Mouse (Mus musculus) limb, embryonic 10.5 days (tissue): ENCODE results near the gene Grtp1. TPM values are rescaled to one million over a fixed set of nuclear protein-coding genes. Genes with fewer than 3 reads are reported as not detected.
A peak's percentile ranks its signal among the peaks of the same experiment; 100 is the strongest.

Source experiments
- DNase-seq: peaks from one replicate; pipeline ENCODE4 v3.0.0-alpha.2; 2017; ENCODE audit warnings: low spot score
- H3K27ac ChIP-seq: fragments of 300-500 bp; sonication (generic); 2 replicates; pipeline ENCODE4 v1.5.1; 2016; ENCODE audit warnings: mild to moderate bottlenecking
- H3K27me3 ChIP-seq: fragments of 300-500 bp; sonication (generic); 2 replicates; pipeline ENCODE4 v1.6.1; 2016; ENCODE audit warnings: low read depth, mild to moderate bottlenecking; ENCODE audit not compliant: poor library complexity, severe bottlenecking
- H3K36me3 ChIP-seq: fragments of 300-500 bp; sonication (generic); 2 replicates; pipeline ENCODE4 v1.6.1; 2016; ENCODE audit warnings: mild to moderate bottlenecking, moderate library complexity
- H3K4me1 ChIP-seq: fragments of 300-500 bp; sonication (generic); 2 replicates; pipeline ENCODE4 v1.6.1; 2016
- H3K4me3 ChIP-seq: fragments of 300-500 bp; sonication (generic); 2 replicates; pipeline ENCODE4 v1.5.1; 2016; ENCODE audit warnings: mild to moderate bottlenecking, moderate library complexity
- H3K9me3 ChIP-seq: fragments of 300-500 bp; sonication (generic); replicated peaks from 2 replicates; pipeline ENCODE4 v1.6.1; 2016; ENCODE audit warnings: mild to moderate bottlenecking
- WGBS: fragments of 180-500 bp; shearing (Covaris S2); methylation state at CpG from one replicate; pipeline ENCODE4 v1.1.7; 2016; 5-methylcytosine and 5-hydroxymethylcytosine counted together
- polyA plus RNA-seq: library from polyadenylated mRNA; unstranded; fragments of >200 nt; fragmentation: Nextera tagmentation; extraction: Ambion mirVana; gene quantifications from 2 replicates; pipeline ENCODE4 v1.2.1, GENCODE M21; 2016

The Grtp1 gene
- polyA plus RNA-seq, 1 experiment from 2014 or later: 18.8 TPM

DNA sequence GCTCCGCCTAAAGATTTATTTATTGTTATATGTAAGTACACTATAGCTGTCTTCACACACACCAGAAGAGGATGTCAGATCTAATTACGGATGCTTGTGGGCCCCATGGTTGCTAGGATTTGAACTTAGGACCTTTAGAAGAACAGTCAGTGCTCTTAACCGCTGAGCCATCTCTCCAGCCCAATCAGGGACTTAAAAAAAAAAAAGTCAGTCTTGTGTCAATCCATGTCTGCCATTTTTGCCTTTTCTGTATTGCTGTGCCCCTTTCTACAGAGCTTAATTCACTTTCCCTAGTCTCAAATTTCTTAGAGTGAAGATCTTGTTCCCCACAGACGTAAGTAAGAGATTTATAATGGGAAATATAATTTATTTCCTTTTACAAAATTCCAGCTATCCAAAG lies 18.0 kb upstream of the Grtp1 start:
- 87% methylated on average over 4 of the region's 4 CpGs for WGBS
- Histone ChIP-seq H3K36me3 (no peaks in the 10 kb centered on the region), H3K27ac (no peak overlapping the region), H3K4me1 (peaks cover 8% of the 10 kb centered on the region), H3K9me3 (no peaks in the 10 kb centered on the region), H3K27me3 (no peaks in the 10 kb centered on the region), H3K4me3 (no peak overlapping the region)
- no peak for DNase-seq

DNA sequence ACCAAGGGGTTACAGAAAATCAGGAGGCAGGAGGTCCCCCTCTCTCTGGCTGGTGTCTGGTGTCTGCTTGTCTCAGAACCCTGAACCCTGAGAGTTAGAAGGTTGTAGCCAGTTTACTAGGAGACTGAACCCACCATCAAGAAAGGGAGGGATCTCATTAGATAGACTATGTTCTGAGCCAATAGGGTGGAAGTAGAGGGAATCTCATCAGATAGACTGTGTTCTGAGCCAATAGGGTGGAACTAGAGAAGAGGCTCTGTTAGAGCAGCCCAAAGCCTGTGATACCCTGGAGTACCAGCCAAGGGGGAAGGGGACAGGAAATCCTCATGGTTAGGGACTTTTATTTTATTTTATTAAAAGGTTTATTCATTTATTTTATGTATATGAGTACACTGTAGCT lies 17.6 kb upstream of the Grtp1 start:
- H3K27ac ChIP-seq: no peak overlapping the region
- DNase-seq: no peak
- no peaks in the 10 kb centered on the region for H3K9me3 ChIP-seq
- no peaks in the 10 kb centered on the region for H3K36me3 ChIP-seq
- no peaks in the 10 kb centered on the region for H3K27me3 ChIP-seq
- H3K4me1 ChIP-seq: peaks cover 12% of the 10 kb centered on the region
- no peak overlapping the region for H3K4me3 ChIP-seq

DNA sequence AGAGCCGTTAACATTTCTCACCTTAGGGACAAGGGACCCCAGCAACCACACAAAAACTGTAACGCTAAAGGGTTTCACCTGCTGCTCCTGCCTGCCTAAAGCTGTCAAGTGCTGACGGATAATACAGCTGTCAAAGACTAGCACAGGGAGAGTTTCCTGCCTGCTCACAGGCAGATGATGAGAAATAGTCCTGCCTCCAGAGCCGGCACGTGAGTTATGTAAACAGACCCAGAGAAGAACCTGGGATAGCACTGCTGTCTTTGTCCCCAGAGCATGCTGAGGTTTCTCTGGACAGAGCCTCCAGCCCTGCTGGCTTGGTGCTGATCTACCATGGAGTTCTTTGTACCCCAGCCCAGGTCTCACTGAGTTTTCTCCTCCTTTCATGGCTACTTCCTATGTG lies 16.7 kb upstream of the Grtp1 start:
- H3K4me3 ChIP-seq: no peak overlapping the region
- peaks cover 13% of the 10 kb centered on the region for H3K4me1 ChIP-seq
- H3K27ac ChIP-seq: no peak overlapping the region
- H3K27me3 ChIP-seq: no peaks in the 10 kb centered on the region
- no peak for DNase-seq
- H3K9me3 ChIP-seq: no peaks in the 10 kb centered on the region
- WGBS: 37% methylated on average over 5 of the region's 5 CpGs
- no peaks in the 10 kb centered on the region for H3K36me3 ChIP-seq

DNA sequence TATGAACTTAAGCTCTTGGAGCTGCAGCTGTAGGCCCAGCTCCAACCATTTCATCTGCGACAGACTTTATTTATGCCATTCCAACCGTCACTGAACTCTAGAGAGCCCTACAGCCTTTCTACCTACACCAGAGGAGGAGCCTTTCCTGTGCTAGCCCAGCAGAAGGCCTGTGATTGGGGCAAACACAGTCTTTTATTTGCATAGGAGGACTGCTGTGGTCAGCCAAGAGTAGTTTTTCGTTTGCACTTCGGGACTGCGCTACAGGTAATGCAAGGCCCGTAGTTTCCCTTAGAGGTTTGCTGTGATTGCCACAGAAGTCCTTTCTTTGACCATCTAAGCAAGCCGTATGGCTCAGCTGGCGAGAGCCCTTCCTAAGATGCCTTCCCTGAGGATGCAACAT lies 16.0 kb upstream of the Grtp1 start:
- Histone ChIP-seq H3K36me3 (no peaks in the 10 kb centered on the region), H3K9me3 (no peaks in the 10 kb centered on the region), H3K4me3 (no peak overlapping the region), H3K27ac (no peak overlapping the region), H3K27me3 (no peaks in the 10 kb centered on the region), H3K4me1 (peaks cover 13% of the 10 kb centered on the region)
- 70% methylated on average over 8 of the region's 8 CpGs for WGBS
- DNase-seq: no peak

DNA sequence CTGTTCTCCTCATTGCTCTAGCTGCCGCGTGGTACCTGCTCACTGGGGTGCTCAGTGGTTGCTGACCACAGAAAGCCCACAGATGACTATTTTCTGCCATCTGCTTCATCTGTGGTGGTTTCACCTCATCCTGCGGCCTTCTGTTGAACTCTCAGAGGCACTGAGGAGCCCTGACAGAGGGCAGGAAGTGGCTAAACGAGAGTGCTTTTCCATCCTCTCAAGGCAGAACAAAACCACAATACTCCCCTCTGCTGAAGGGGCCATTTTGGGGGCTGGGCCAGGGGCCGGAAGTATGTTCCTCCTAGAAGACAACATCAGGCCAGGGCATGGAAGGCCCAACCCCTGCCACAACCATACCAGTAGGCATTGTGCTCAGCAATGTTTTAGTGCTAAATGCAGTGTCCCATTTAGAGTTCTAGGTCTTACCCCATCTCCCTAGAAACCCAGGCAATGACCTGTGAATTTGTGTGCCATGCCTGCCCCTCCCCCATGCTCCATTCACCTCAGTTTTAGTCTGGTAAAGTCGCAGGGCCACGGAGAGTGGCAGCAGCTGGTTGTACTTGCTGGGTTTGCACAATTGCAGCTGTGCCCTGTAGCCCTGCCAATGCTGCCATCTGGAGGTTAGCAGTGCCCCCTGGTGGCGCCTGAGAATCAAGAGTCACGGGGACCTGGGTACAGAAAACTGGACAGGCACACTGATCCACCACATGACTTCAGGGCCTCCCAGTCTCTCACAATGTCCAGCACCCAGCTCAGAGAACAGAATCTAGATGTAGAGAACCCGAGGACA lies 13.3 kb upstream of the Grtp1 start:
- Histone ChIP-seq H3K4me1 (peaks cover 13% of the 10 kb centered on the region), H3K27me3 (no peaks in the 10 kb centered on the region), H3K36me3 (no peaks in the 10 kb centered on the region), H3K4me3 (peak overlapping the region; percentile 22; the same call in 1 of the 2 replicates), H3K27ac (peak overlapping the region; percentile 50), H3K9me3 (no peaks in the 10 kb centered on the region)
- peak; percentile 91 for DNase-seq
- WGBS: 27% methylated on average over 10 of the region's 10 CpGs

DNA sequence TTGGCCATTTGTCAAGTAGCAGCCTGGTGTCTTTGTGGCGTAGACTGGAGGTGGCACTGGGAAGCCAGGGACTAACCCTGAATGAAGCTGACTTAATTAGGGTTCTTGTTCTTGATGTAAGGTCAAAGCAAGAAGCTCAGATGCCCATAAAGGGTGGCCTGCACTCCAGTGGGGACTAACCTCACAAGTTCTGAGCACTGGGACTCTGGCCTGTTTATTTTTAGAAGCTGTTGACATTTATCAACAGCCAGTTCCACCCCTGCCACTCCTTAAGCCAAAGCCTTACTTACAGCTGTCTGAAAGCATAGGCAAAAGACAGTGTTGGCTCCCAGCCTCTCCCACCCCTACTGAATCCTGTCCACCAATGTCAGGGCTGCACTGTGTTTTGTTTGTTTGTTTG lies 9.3 kb upstream of the Grtp1 start:
- no peak for DNase-seq
- no peaks in the 10 kb centered on the region for H3K36me3 ChIP-seq
- no peak overlapping the region for H3K27ac ChIP-seq
- no peaks in the 10 kb centered on the region for H3K27me3 ChIP-seq
- no peaks in the 10 kb centered on the region for H3K9me3 ChIP-seq
- peaks cover 13% of the 10 kb centered on the region for H3K4me1 ChIP-seq
- WGBS: 42% methylated on average over 1 of the region's 1 CpGs
- no peak overlapping the region for H3K4me3 ChIP-seq

DNA sequence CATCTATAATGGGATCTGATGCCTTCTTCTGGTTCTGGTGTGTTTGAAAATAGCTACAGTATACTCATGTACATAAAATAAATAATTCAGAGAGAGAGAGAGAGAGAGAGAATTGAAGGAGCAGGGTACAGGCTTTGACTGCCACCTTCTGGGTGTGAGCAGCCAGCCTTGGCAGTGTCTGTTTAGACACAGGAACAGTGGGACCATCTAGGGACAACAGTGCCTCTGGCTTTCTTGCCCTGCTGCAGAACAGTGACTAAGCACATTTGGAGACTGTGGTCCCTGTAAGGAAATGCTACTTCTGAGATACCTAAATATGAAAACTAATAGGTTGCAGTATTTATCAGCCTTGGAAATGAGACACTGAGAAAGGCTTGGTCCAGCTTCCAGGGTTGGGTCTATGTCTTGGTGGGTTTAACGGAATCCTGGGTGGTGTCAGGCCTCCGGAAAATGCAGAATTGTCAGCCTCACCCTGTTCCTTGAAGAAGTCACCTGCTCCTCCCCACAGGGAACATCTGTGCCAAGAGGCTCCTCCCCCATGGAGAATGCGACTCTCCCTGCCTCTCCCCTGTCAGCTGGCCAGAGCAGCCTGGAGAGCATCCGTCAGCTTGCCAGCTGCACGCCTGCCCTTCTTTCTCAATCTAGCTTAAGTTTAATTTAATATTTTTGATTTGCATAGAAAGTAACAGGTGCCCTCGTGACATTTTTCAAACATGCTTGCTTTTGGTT lies 8.4 kb upstream of the Grtp1 start:
- no peaks in the 10 kb centered on the region for H3K36me3 ChIP-seq
- no peak overlapping the region for H3K4me3 ChIP-seq
- H3K9me3 ChIP-seq: no peaks in the 10 kb centered on the region
- H3K4me1 ChIP-seq: peaks cover 9% of the 10 kb centered on the region
- DNase-seq: no peak
- H3K27ac ChIP-seq: no peak overlapping the region
- H3K27me3 ChIP-seq: no peaks in the 10 kb centered on the region
- 48% methylated on average over 6 of the region's 6 CpGs for WGBS

DNA sequence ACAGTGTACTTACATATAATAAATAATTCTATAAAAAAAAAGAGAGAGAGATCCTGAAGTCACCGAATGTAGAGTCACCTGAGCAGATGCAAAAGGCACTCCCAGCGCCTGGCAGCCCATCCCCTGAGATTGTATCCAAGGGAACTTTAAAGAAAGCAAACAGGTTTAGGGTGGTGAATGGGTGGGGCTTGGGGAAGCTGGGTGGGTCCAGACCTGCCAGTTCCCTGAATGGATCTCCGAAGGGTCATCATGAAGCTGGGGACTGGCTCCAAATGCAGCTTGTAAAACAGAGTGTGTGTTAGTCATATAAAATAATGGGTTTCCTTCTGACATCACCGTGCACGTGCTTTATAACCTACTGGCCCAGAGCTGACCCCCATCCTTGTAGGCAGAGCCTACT lies 5.9 kb upstream of the Grtp1 start:
- Histone ChIP-seq H3K9me3 (no peaks in the 10 kb centered on the region), H3K4me1 (peaks cover 1% of the 10 kb centered on the region; the same call in 1 of the 2 replicates), H3K36me3 (no peaks in the 10 kb centered on the region), H3K27ac (no peak overlapping the region), H3K27me3 (peaks cover 24% of the 10 kb centered on the region), H3K4me3 (no peak overlapping the region)
- 29% methylated on average over 5 of the region's 5 CpGs for WGBS
- DNase-seq: no peak

DNA sequence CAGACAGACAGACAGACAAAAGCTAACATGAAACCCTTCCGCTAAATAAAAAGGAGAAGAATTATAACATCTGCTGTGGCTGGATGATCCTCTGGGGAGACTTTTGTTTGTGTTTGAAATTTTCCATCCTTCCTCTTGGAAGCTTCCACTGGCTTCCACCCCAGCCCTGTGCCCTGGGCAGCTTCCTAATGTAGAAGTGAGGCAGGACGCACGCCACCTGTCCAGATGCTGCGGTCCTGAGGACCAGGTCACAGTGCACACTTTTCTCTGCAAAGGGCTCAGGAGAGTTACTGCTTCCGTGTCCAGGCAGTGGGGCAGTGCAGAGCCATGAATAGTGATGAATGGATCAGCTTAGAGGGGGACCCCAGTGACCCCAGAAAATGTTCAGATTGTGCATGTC lies 4.9 kb upstream of the Grtp1 start:
- no peak for DNase-seq
- Histone ChIP-seq H3K4me3 (no peak overlapping the region), H3K9me3 (no peaks in the 10 kb centered on the region), H3K36me3 (no peaks in the 10 kb centered on the region), H3K27me3 (peaks cover 34% of the 10 kb centered on the region), H3K4me1 (peaks cover 10% of the 10 kb centered on the region; the same call in 1 of the 2 replicates), H3K27ac (no peak overlapping the region)
- WGBS: 89% methylated on average over 5 of the region's 5 CpGs

DNA sequence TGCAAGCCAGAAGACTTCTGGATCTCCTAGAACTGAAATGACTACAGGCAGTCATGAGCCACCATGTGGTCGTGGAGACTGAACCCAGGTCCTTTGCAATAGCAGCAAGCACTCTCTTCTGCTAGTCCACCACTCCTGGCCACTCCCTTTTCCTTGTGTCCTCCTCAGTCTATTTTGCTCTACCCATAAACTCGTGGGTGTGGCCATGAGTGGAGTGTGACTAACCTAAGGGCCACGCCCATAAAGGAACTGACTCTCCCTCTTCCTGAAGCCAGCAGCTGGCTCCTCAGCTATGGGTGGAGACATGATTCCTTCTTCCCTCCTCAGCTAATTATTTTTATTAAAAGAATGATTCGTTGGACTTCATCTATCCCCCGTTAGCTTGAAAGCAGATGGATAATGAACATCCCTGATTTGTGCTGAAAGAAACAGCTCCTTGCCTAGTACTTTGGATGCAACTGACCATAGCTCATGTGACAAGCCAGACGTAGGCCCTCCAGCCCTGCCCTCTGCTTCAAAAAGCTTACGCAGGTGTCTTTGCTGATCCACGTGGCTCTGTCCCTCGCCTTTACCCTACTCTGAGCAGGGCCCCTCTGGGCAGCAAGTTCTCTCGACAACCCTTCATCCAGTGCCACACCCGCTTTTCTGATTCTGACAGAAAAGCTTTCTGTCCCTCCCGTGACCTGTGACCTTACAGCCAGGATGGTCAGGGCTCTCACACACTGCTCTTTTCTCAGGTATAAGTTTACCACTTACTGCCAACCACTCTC lies 4.1 kb upstream of the Grtp1 start:
- H3K27ac ChIP-seq: no peak overlapping the region
- no peaks in the 10 kb centered on the region for H3K36me3 ChIP-seq
- peaks cover 17% of the 10 kb centered on the region for H3K4me1 ChIP-seq
- peaks cover 41% of the 10 kb centered on the region for H3K27me3 ChIP-seq
- no peak for DNase-seq
- H3K4me3 ChIP-seq: no peak overlapping the region
- WGBS: 71% methylated on average over 12 of the region's 12 CpGs
- H3K9me3 ChIP-seq: no peaks in the 10 kb centered on the region

DNA sequence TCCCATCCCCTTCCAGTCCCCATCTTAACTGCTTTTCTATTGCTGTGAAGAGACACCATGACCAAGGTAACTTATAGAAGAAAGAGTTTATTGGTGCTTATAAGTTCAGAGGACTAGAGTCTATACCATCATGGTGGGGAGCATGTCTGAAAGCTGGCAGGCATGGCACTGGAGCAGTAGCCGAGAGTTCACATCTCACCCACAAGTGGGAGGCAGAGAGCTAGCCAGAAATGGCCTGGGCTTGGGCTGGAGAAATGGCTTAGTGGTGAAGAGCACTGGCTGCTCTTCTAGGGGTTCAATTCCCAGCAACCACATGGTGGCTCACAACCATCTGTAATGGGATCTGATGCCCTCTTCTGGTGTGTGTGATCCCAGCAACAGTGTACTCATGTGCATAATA lies 3.1 kb upstream of the Grtp1 start:
- Histone ChIP-seq H3K4me1 (peaks cover 18% of the 10 kb centered on the region), H3K9me3 (no peaks in the 10 kb centered on the region), H3K36me3 (no peaks in the 10 kb centered on the region), H3K27ac (no peak overlapping the region), H3K4me3 (no peak overlapping the region), H3K27me3 (peaks cover 52% of the 10 kb centered on the region)
- no peak for DNase-seq
- WGBS: 65% methylated on average over 1 of the region's 1 CpGs

DNA sequence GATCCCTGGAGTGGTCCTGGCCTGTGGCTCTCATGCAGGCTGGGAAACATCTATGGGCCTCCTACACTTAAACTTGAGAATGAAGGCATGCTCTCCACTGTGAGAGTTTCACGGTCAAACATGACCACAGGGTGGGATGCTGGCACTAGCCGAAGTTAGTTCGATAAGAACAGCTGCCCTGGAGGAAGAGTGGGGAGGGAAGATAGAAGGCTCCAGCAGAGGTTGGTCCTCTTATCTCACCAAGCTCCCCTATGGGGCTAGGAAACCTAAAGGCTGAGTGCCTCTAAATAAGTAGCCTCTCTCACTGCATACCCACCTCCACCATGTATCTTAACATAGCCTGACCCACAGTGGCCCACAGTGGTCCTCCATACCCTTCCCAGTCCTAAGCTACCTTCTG lies 2.4 kb upstream of the Grtp1 start:
- Histone ChIP-seq H3K36me3 (no peaks in the 10 kb centered on the region), H3K4me1 (peaks cover 18% of the 10 kb centered on the region), H3K27me3 (peaks cover 56% of the 10 kb centered on the region), H3K4me3 (no peak overlapping the region), H3K9me3 (no peaks in the 10 kb centered on the region), H3K27ac (no peak overlapping the region)
- DNase-seq: no peak
- 94% methylated on average over 3 of the region's 3 CpGs for WGBS

DNA sequence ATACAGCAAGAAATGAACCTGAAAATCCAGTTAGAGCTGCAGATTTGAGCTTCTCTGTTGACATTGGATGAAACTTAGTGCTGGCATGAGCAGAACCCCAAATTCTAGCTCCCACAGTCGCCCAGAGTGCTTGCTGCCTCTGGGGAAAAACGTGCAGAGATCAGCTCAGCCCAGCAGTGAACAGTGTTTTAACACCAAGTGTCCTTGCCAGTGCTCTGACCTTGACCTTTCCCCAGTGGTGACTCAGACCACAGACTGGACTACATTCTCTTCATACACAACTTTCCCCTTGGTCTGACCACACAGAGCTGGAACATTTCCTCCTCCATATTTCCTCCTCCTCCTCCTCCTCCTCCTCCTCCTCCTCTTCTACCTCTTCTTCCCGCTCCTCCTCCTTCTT lies 1.6 kb upstream of the Grtp1 start:
- Histone ChIP-seq H3K9me3 (no peaks in the 10 kb centered on the region), H3K4me3 (no peak overlapping the region), H3K4me1 (peaks cover 18% of the 10 kb centered on the region), H3K27ac (no peak overlapping the region), H3K36me3 (no peaks in the 10 kb centered on the region), H3K27me3 (peaks cover 56% of the 10 kb centered on the region)
- WGBS: 49% methylated on average over 3 of the region's 3 CpGs
- no peak for DNase-seq
